Mouse (Mus musculus): ENCODE data around the gene Gm10031. TPM values are rescaled to one million over a fixed set of nuclear protein-coding genes. Genes with fewer than 3 reads are reported as not detected.
"Not testable (repeated sequence)": the region's sequence is repeated elsewhere in the genome, so short reads cannot be mapped to it uniquely, and the experiment has no call there.

Gene Gm10031
- 0.24 and 0.28 TPM in 2 replicates for polyA plus RNA-seq (2016; fragmentation: Nextera tagmentation; extraction: Ambion mirVana)

GRCm38 (mm10) chr1:156523842-156524241 lies at the start of gene Gm10031:
TSS of gene Gm10031 (plus strand) at chr1:156524012.
- DNase-seq (ENCODE audit: low spot score); H3K36me3 ChIP-seq; H3K4me3 ChIP-seq; H3K4me1 ChIP-seq; H3K27me3 ChIP-seq (ENCODE audit: low read depth, poor library complexity, severe bottlenecking); H3K27ac ChIP-seq; H3K9me3 ChIP-seq (replicated peaks): not testable (repeated sequence)
- WGBS: 96% methylated on average over 22 of the region's 22 CpGs

- 59% methylated on average over 3 of the region's 3 CpGs for WGBS
- Histone ChIP-seq H3K4me1 (peaks cover 23% of the 10 kb centered on the region), H3K27me3 (ENCODE audit: low read depth, poor library complexity, severe bottlenecking) (no peaks in the 10 kb centered on the region), H3K9me3 (replicated peaks) (no peaks in the 10 kb centered on the region), H3K27ac (no peak overlapping the region), H3K4me3 (no peak overlapping the region), H3K36me3 (0 out of 2 replicates have a peak, but pooled peaks cover 2% of the 10 kb centered on the region)
- DNase-seq (ENCODE audit: low spot score): no peak
Measured at GRCm38 (mm10) chr1:156474854-156475253, 49.0 kb upstream of the Gm10031 start.

- no peak overlapping the region for H3K4me3 ChIP-seq
- 45% methylated on average over 2 of the region's 2 CpGs for WGBS
- no peak for DNase-seq (ENCODE audit: low spot score)
- peaks cover 25% of the 10 kb centered on the region for H3K4me1 ChIP-seq
- H3K36me3 ChIP-seq: no peaks in the 10 kb centered on the region
- no peaks in the 10 kb centered on the region for H3K9me3 ChIP-seq (replicated peaks)
- H3K27me3 ChIP-seq (ENCODE audit: low read depth, poor library complexity, severe bottlenecking): no peaks in the 10 kb centered on the region
- H3K27ac ChIP-seq: no peak overlapping the region
Measured at GRCm38 (mm10) chr1:156476016-156476415, 47.8 kb upstream of the Gm10031 start.

DNA sequence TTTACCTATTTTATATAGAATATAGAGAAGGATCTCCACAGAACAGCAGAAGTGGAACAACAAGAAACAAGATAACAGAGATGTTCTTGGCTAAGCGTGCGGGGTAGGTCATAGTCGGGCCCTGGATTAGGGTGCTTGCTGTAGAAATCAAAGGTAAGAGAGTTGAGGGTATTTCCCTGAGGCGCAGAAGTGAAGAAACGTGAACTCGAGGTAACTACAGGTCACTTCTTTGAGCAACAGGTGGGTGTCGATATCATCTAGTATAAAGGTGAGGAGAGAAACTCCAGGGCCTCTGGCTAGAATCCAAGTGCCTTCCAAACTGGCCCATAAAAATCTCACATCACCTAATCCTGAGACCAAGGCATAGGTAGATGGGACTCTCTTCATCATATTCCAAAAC lies 47.3 kb upstream of the Gm10031 start:
- 45% methylated on average over 7 of the region's 7 CpGs for WGBS
- H3K36me3 ChIP-seq: no peaks in the 10 kb centered on the region
- H3K4me3 ChIP-seq: no peak overlapping the region
- no peak for DNase-seq (ENCODE audit: low spot score)
- peaks cover 25% of the 10 kb centered on the region for H3K4me1 ChIP-seq
- H3K27ac ChIP-seq: no peak overlapping the region
- no peaks in the 10 kb centered on the region for H3K9me3 ChIP-seq (replicated peaks)
- H3K27me3 ChIP-seq (ENCODE audit: low read depth, poor library complexity, severe bottlenecking): no peaks in the 10 kb centered on the region

- no peak overlapping the region for H3K4me3 ChIP-seq
- no peak overlapping the region for H3K27ac ChIP-seq
- peaks cover 9% of the 10 kb centered on the region; the same call in 1 of the 2 replicates for H3K4me1 ChIP-seq
- WGBS: 91% methylated on average over 3 of the region's 3 CpGs
- no peaks in the 10 kb centered on the region for H3K36me3 ChIP-seq
- no peaks in the 10 kb centered on the region for H3K9me3 ChIP-seq (replicated peaks)
- no peaks in the 10 kb centered on the region for H3K27me3 ChIP-seq (ENCODE audit: low read depth, poor library complexity, severe bottlenecking)
- DNase-seq (ENCODE audit: low spot score): no peak
Measured at GRCm38 (mm10) chr1:156481826-156482225, 42.0 kb upstream of the Gm10031 start.

DNA sequence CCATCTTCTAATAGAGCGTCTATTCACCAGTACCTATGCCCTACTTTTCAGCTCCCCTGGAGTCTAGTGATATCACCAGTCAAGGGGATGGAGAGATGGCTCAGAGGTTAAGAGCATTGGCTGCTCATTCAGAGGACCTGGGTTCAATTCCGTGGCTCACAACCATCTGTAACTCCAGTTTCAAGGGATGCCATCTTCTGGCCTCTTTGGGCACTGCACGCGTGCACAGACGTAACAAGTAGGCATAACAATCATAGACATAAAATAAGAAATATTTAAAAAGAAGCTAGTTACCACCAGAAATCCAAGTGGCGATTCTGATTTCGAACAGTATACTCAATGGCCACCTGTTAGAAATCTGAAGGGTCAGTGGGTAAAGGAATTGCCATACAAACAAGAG lies 36.3 kb upstream of the Gm10031 start:
- Histone ChIP-seq H3K36me3 (no peaks in the 10 kb centered on the region), H3K4me3 (no peak overlapping the region), H3K9me3 (replicated peaks) (no peaks in the 10 kb centered on the region), H3K27me3 (ENCODE audit: low read depth, poor library complexity, severe bottlenecking) (no peaks in the 10 kb centered on the region), H3K27ac (no peak overlapping the region), H3K4me1 (no peaks in the 10 kb centered on the region)
- 95% methylated on average over 7 of the region's 7 CpGs for WGBS
- no peak for DNase-seq (ENCODE audit: low spot score)

GRCm38 (mm10) chr1:156488031-156488430 lies 35.8 kb upstream of the Gm10031 start:
- WGBS: 89% methylated on average over 5 of the region's 5 CpGs
- Histone ChIP-seq H3K27ac (no peak overlapping the region), H3K27me3 (ENCODE audit: low read depth, poor library complexity, severe bottlenecking) (no peaks in the 10 kb centered on the region), H3K36me3 (no peaks in the 10 kb centered on the region), H3K9me3 (replicated peaks) (no peaks in the 10 kb centered on the region), H3K4me3 (no peak overlapping the region), H3K4me1 (no peaks in the 10 kb centered on the region)
- no peak for DNase-seq (ENCODE audit: low spot score)

GRCm38 (mm10) chr1:156491226-156491796 lies 32.5 kb upstream of the Gm10031 start:
- H3K9me3 ChIP-seq (replicated peaks): no peaks in the 10 kb centered on the region
- no peaks in the 10 kb centered on the region for H3K27me3 ChIP-seq (ENCODE audit: low read depth, poor library complexity, severe bottlenecking)
- no peak overlapping the region for H3K4me3 ChIP-seq
- no peaks in the 10 kb centered on the region for H3K36me3 ChIP-seq
- H3K4me1 ChIP-seq: no peaks in the 10 kb centered on the region; the same call in 1 of the 2 replicates
- H3K27ac ChIP-seq: no peak overlapping the region
- DNase-seq (ENCODE audit: low spot score): no peak
- WGBS: 88% methylated on average over 4 of the region's 4 CpGs

DNA sequence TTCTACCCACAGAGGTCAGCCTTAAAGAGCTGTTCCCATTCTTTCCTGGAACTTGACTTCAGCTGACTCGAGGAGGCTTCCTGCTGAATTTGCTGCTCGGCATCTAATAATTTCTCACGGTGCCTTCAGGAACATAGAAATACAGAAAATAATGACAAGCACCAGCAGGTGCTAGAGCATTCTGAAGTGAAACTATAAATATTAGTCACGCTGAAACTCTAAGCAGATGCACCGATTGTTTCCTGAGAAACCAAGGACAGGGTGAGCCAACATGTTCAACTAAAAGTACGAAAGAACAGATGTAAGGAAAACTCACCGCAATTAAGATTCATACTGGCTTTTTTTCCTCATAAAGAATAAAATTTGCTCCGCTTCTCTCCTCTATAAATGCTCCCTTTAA lies 28.8 kb upstream of the Gm10031 start:
- H3K9me3 ChIP-seq (replicated peaks): no peaks in the 10 kb centered on the region
- no peaks in the 10 kb centered on the region for H3K36me3 ChIP-seq
- no peak for DNase-seq (ENCODE audit: low spot score)
- no peaks in the 10 kb centered on the region; the same call in 1 of the 2 replicates for H3K4me1 ChIP-seq
- no peak overlapping the region for H3K4me3 ChIP-seq
- WGBS: 91% methylated on average over 8 of the region's 8 CpGs
- no peak overlapping the region for H3K27ac ChIP-seq
- H3K27me3 ChIP-seq (ENCODE audit: low read depth, poor library complexity, severe bottlenecking): no peaks in the 10 kb centered on the region

- Histone ChIP-seq H3K27ac (no peak overlapping the region), H3K4me1 (no peaks in the 10 kb centered on the region; the same call in 1 of the 2 replicates), H3K27me3 (ENCODE audit: low read depth, poor library complexity, severe bottlenecking) (no peaks in the 10 kb centered on the region), H3K9me3 (replicated peaks) (no peaks in the 10 kb centered on the region), H3K4me3 (no peak overlapping the region), H3K36me3 (no peaks in the 10 kb centered on the region)
- DNase-seq (ENCODE audit: low spot score): no peak
- 79% methylated on average over 5 of the region's 5 CpGs for WGBS
Measured at GRCm38 (mm10) chr1:156496910-156497309, 26.9 kb upstream of the Gm10031 start.

GRCm38 (mm10) chr1:156504945-156505523 lies 18.8 kb upstream of the Gm10031 start:
- 81% methylated on average over 5 of the region's 5 CpGs for WGBS

GRCm38 (mm10) chr1:156505901-156506300 lies 17.9 kb upstream of the Gm10031 start:
- H3K4me1 ChIP-seq: no peaks in the 10 kb centered on the region
- no peak overlapping the region for H3K27ac ChIP-seq
- DNase-seq (ENCODE audit: low spot score): no peak
- WGBS: 89% methylated on average over 2 of the region's 2 CpGs
- H3K27me3 ChIP-seq (ENCODE audit: low read depth, poor library complexity, severe bottlenecking): no peaks in the 10 kb centered on the region
- H3K36me3 ChIP-seq: no peaks in the 10 kb centered on the region
- H3K9me3 ChIP-seq (replicated peaks): no peaks in the 10 kb centered on the region
- no peak overlapping the region for H3K4me3 ChIP-seq

More at GRCm38 (mm10) chr1:156504945-156505523, 18.8 kb upstream of the Gm10031 start:
- Histone ChIP-seq H3K9me3 (replicated peaks) (no peaks in the 10 kb centered on the region), H3K4me3 (no peak overlapping the region), H3K27me3 (ENCODE audit: low read depth, poor library complexity, severe bottlenecking) (no peaks in the 10 kb centered on the region), H3K27ac (no peak overlapping the region), H3K36me3 (no peaks in the 10 kb centered on the region), H3K4me1 (no peaks in the 10 kb centered on the region)
- DNase-seq (ENCODE audit: low spot score): no peak

- H3K9me3 ChIP-seq (replicated peaks): no peaks in the 10 kb centered on the region
- no peaks in the 10 kb centered on the region for H3K36me3 ChIP-seq
- no peaks in the 10 kb centered on the region for H3K27me3 ChIP-seq (ENCODE audit: low read depth, poor library complexity, severe bottlenecking)
- H3K4me1 ChIP-seq: no peaks in the 10 kb centered on the region
- H3K27ac ChIP-seq: no peak overlapping the region
- WGBS: 91% methylated on average over 3 of the region's 3 CpGs
- DNase-seq (ENCODE audit: low spot score): no peak
- H3K4me3 ChIP-seq: no peak overlapping the region
Measured at GRCm38 (mm10) chr1:156507753-156508152, 16.1 kb upstream of the Gm10031 start.

All from limb, embryonic 10.5 days (tissue).